Mouse (Mus musculus) activated CD4-positive, CD25-positive, alpha-beta regulatory T cell, adult 4 months (primary cell): ENCODE data around the gene P4ha3. TPM values are rescaled to one million over a fixed set of nuclear protein-coding genes. Genes with fewer than 3 reads are reported as not detected.

ENCODE experiments used
- ATAC-seq: one replicate; pipeline ENCODE4 v1.8.0; 2017
- polyA plus RNA-seq, 2 experiments: library from polyadenylated mRNA; unstranded; fragments of 100-300 nt; shearing (Covaris generic); gene quantifications; one replicate each; pipeline ENCODE4 v1.2.1; 2017

The P4ha3 gene
- polyA plus RNA-seq, 2 experiments from 2014 or later = 0.26 TPM; not detected in 1

DNA sequence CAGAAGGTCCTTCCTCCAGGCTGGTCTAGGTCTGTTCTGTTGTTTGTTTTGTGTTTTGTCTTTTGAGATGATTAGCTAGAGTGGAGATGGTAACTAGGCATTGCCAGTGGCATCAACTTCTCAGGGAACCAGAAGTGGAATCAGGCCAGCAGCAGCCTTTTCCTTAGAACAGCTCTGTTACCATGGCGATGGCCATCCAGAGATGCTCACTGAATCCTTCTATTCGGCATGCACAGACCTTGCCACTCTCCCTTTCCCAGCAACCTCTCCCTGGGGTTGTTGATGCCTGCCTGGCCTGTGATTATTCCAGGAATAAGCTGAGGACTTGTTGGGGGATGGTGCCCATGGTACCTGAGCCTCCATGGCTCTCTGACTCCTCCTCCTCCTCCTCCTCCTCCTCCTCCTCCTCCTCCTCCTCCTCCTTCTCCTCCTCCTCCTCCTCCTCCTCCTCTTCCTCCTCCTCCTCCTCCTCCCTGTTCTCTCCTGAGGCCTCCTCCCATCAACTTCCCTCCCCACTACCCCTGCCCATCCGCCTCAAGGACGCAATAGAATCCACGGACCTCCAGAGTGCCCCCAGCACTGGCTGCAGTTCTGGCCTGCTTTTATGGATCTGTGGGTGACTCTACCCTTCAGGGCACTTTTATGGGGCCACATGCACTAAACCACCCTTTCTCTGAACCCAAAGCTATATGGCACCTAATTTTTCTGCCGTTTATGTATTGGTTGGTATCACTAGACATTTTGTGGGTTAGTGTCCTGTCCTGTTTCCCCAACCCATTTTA, 22.7 kb downstream of the P4ha3 start:
- ATAC-seq = no peak

DNA sequence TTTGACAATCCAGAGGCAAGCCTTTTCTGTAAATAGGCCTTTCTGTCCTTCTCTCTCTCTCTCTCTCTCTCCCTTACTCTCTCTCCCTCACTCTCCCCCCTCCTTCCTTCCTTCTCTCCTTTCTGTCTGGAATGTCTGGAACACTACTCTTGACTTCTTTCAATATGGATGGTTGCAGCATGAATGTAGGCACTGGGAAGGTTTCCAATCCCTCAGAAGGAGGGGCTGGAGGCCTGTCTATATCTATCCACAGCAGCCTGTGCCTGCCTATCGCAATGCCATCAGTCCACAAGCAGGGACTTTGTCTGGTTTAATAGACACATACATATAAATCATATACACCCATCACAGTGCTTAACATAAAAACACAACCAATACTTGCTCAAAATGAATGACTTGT, 23.9 kb downstream of the P4ha3 start:
- no peak for ATAC-seq

DNA sequence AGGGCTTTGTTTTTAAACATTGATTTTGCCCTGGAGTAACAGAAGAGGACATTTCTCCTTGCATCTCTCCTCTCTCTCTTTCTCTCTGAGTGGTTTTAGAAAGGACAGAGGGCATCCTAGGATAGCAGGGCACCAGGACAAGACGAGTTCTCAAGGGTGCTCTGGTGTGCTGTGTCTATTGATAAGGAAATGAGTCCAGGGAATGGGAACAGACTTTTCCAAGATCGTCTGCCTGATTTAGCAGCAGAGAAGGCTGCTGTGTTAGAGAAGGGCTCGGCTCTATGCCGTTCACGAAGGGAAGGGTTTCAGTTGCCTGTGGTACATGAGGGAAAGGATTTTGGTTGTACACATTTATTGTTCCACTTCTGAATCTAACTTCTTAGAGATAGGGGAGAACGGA, 24.4 kb downstream of the P4ha3 start:
- ATAC-seq = no peak

GRCm38 (mm10) chr7:100310290-100310689, 25.0 kb downstream of the P4ha3 start:
- ATAC-seq = no peak

DNA sequence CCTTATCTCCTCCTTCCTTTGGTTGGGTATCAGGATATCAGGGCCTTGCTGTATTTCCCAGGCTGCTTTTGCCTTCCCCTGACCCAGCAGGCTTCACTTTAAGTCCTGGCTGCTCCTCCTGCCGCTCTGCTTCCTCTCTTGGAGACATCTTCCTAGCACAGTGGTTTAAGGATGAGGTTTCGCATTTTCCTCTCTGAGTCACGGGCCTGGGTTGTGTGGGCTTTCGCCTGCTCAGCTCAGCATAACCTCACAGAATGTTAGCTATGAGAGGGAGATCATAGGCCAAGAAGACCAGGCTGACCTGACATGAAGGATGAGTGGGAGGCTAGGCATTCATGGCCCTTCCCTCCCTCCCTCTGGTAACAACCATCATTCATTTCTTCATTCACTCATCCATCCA, 27.4 kb downstream of the P4ha3 start:
- no peak for ATAC-seq

DNA sequence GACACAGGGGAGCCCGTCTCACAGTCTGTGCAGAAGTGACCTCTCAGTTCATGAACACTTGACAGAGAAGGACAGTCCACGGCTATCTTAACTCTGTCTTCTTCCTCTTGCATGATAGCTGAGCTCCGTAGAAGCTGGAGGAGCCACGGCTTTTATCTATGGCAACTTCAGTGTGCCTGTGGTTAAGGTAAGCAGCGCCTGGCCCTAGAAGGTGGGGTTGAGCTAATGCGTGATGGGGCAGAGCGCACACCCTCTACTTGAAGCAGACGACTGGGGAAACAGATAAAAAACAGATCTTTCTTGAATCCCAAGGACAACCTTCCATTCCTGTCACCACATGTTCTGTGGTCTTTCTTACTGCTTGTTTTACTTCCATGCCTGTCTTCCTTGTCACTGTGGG, 31.6 kb downstream of the P4ha3 start:
- ATAC-seq = no peak

DNA sequence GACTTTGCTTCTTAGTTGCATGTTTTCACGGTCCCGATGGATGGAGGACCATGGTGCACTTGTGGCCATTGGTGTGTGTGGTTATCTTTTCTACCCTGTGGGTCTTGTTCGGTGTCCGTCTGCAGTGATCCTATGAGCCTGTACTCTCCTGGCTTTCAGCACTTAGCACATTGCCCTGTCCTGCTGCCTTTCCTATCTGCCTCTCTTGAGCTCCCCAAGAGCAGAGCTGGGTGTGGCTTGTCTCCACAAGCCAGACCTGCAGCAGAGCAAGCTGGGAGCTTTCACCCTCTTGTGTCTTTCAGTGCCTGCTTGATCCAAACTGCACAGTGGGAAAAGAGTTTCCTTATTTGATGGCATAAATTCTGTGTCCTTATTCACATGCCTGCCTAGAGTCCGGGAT, 32.2 kb downstream of the P4ha3 start:
- ATAC-seq = no peak

DNA sequence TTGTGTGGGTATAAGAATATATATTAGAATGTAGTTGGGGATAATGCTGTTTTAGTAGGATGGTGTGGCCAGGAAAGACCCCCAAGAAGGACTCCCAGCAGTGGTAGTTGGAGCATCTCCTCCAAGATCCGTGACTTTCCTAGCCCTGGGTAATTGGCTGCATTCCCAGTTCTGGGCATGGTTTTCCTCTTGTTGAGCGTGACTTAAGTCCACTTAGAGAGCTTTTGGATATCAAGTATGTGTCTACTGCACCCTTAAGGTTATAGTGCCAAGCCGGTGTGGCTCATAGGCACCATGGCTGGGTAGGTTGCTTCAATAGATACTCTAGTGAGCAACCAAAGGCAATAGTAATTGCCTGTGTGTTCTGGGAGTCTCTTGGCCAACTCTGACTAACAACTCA, 38.4 kb downstream of the P4ha3 start:
- no peak for ATAC-seq

GRCm38 (mm10) chr7:100325482-100325881, 40.2 kb downstream of the P4ha3 start:
- no peak for ATAC-seq

- no peak for ATAC-seq
Observed at GRCm38 (mm10) chr7:100327514-100327913, 42.2 kb downstream of the P4ha3 start.

GRCm38 (mm10) chr7:100328636-100329035, 43.3 kb downstream of the P4ha3 start:
- no peak for ATAC-seq

GRCm38 (mm10) chr7:100331269-100331668, 45.9 kb downstream of the P4ha3 start:
- no peak for ATAC-seq

DNA sequence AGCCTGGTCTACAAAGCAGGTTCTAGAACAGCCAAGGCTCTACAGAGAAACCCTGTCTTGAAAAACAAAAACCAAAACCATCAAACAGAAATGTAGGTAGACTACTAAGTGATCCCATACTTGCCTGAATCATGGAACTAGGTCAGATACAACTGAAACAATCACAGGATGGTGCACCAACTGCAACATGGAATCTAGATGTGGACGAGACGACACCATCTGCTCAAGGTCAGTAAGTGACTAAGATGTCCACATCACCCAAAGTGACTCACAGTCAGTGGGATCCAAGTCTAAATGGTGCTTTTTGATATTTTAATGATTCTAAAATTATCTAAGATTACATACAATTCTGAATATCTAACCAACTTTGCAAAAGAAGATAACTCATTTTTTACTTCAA, 50.6 kb downstream of the P4ha3 start:
- ATAC-seq = no peak

DNA sequence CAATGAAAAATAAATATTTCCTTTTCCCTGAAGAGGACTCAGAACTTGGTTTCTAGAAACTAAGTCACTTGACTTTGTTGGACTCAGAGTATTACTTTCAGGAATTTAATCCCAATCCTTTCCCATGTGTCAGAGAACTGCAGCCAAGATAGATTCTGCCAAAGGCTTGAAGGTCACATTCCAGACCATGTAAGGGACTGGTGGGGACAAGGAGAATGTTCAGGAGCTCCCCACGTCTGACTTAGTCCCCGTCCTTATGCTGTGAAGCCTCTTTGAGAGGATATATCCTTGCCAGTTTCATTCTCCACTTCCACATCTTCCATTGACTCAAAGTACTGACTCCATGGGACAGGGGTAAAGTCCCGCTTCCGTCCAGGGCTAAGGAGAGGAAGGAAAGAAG, 69.7 kb downstream of the P4ha3 start:
- no peak for ATAC-seq

DNA sequence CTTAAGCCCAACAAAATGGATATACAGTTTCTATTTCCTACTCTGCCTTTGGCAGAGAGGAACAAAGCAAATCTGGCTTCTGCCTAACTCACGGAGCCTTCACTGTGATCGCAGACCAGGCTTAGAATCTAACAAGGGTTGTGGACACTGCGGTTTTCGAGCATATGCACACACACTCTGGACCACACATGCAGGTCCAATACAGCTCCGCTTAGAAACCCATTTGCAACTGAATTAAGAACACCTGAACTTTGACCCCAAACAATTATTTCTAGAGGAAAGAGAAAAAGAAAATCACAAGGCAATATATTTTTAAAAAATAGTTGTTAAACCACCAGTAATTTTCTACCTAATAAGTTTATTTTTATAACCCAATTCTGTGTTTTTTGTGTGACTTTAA, 71.0 kb downstream of the P4ha3 start:
- ATAC-seq = no peak

DNA sequence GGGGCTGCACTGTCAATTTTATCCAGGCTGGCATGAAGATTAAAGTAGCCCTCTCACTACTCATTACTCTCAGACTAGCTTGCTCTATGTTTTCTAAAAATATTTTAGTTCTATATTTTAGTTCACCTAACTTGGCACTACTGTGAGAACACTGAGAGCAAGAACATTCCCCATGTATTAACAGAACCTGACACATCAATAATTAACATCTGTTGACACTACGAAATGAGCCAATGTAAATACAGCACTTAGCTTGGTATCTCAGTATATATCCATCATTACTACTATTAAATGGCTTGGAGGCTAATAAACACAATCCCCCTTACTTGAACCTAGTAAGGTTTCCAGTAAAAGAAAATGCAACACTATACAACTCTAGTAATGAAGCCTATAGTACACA, 71.4 kb downstream of the P4ha3 start:
- no peak for ATAC-seq

DNA sequence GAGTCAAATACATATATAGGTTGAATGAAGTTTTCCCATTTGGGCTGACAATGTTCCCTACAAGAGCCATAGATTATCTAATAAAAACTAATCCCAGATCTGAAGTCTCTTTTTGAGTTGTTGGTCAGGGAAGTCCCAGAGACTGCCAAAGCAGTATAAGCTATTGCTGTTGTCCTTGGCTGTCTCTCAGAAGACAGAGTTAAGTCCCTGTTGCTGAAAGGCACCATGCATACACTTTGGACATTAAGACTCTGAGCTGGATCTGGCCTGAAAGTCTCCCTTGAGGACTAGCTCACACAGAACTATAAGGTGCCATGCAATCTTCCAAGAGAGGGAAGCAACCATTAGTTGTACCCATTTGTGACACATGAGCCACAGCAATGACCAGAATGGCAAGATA, 72.5 kb downstream of the P4ha3 start:
- ATAC-seq = no peak

DNA sequence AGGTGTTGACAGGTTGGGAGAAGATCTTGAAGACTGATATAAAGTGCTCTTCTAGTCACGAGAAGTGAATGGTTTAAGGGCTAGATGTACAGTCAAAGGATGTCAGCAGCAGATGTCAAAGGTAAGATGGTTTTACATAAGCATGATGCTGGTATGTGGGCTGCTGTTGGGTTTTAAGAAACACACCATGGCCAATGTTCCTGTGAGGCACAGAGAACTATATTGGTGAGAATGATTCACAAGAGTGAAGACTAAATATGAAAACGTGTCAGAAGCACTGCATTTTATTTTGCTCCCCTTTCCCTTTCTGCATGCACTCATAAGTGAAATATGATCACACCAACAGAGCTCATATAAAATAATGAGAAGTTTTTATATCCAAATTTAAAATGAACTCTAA, 77.8 kb downstream of the P4ha3 start:
- ATAC-seq = no peak

DNA sequence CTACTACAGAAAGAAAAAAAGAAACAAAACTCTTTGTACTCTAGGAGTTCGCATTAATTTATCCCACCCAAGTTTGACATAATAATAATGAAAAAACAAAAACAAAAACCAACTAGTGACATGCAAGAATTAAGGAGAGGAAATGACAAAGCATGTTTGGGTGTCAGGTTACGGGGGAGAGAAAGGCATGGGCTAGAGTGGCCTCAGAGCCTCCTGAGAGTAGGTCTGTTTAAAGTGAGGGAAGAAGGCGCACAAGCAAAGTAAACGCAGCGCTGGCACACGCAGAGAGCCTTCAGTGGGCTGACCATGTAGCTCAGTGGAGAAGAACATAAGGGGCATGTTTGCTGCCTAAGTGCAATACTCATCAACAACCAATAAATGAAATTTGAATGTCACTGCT, 79.6 kb downstream of the P4ha3 start:
- ATAC-seq = no peak

Other genes starting within 250 kb of the P4ha3 start
- 10 to 100 TPM; 40.6 to 44.4 TPM for gene Pold3, start 164.0 kb upstream of the P4ha3 start, polyA plus RNA-seq
- gene Lipt2, start 126.2 kb upstream of the P4ha3 start, polyA plus RNA-seq = under 1 TPM in 1 of 2 experiments, not detected in 1; 0.56 TPM
- not detected for gene Kcne3, start 109.0 kb upstream of the P4ha3 start, polyA plus RNA-seq
- 1 to 10 TPM; 3.7 to 3.8 TPM for gene Pgm2l1, start 58.1 kb upstream of the P4ha3 start, polyA plus RNA-seq
- gene C2cd3, start 86.7 kb downstream of the P4ha3 start, polyA plus RNA-seq = 10 to 100 TPM; 29.3 to 30.8 TPM
- gene Ppme1, start 86.8 kb downstream of the P4ha3 start, polyA plus RNA-seq = 10 to 100 TPM; 21.7 to 27.2 TPM
- gene Ucp3, start 187.5 kb downstream of the P4ha3 start, polyA plus RNA-seq = not detected
- 1,000 to 10,000 TPM; 1,097 to 1,340 TPM for gene Ucp2, start 207.8 kb downstream of the P4ha3 start, polyA plus RNA-seq
- gene Dnajb13, start 229.4 kb downstream of the P4ha3 start, polyA plus RNA-seq = 10 to 100 TPM; 10.4 to 17.4 TPM